Mouse (Mus musculus) embryonic fibroblast, embryonic 13.5 days (primary cell): ENCODE measurements at regions not wholly inside any gene's neighbourhood (a gene's known extent, or its start where the extent isn't known, plus 50 kb on each side); places are given as distances from the start of the nearest gene placed in this dataset.

ENCODE experiments used
- H3K27ac ChIP-seq: 2 replicates; pipeline ENCODE4 v1.5.1; 2012; ENCODE audit warnings: low read length, control low read depth, inconsistent platforms; ENCODE audit not compliant: insufficient read depth
- H3K4me1 ChIP-seq: 2 replicates; pipeline ENCODE4 v1.6.1; 2011; ENCODE audit warnings: low read length; ENCODE audit not compliant: control insufficient read depth, insufficient read depth
- H3K4me3 ChIP-seq: 2 replicates; pipeline ENCODE4 v1.5.1; 2011; ENCODE audit warnings: mild to moderate bottlenecking, control low read depth, low read length; ENCODE audit not compliant: insufficient read depth
- CTCF ChIP-seq: IDR thresholded peaks from 2 replicates; pipeline ENCODE4 v1.5.1; 2011; ENCODE audit warnings: mild to moderate bottlenecking, control low read depth, low read length, moderate library complexity, borderline replicate concordance; ENCODE audit not compliant: insufficient read depth
- POLR2A ChIP-seq: IDR thresholded peaks from 2 replicates; pipeline ENCODE4 v1.6.1; 2011; ENCODE audit warnings: low read depth, mild to moderate bottlenecking, control low read depth, low read length, moderate library complexity

DNA sequence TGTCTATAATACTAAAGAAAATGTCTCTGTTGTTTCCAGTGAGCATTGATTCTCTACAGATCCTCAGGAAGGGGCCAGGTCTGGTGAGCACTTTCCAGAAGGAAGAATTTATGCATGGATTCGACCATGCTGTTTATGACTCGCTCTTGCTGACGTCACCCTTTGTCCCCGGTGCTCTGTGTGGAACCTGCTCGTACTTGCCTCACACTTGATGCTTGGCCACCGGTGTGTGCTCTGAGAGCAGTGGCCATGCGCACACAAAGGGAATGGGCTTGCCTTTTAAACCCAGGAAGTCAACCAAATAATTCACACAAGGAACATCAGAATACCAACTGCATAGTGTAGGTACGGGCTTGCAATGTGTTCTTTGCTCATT is 79.5 kb upstream of the S1pr3 start:
- Histone ChIP-seq H3K4me1 (peaks cover 24% of the 10 kb centered on the region), H3K4me3 (no peak overlapping the region), H3K27ac (peak overlapping the region; percentile 66)
- TF ChIP-seq POLR2A (no peak), CTCF (no peak)

DNA sequence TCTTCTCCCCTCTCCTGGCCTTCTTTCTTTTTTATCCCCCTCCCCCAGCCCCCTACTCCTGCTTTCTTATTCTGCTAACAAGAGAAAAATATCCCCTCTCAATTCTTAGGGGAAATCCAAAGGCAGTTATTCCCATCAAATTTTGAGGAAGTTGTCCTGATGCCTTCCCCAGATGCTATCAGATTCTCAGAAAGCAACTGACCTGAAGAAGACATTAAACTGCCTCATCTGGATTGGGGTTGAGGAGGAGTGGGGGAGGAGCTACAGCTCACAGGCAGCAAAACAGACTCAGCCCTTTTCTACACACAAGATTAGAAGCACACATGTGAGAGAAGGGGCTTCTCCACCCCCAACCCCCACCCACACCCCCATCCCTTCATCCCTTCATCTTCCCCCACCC is 78.7 kb upstream of the S1pr3 start:
- no peak overlapping the region for H3K4me3 ChIP-seq
- TF ChIP-seq POLR2A, result no peak
- no peak for TF ChIP-seq CTCF
- H3K27ac ChIP-seq, result no peak overlapping the region
- H3K4me1 ChIP-seq, result peaks cover 26% of the 10 kb centered on the region

- TF ChIP-seq CTCF (no peak), POLR2A (peak; percentile 34; the same call in 1 of the 2 replicates)
- H3K27ac ChIP-seq, result peak overlapping the region; percentile 78
- H3K4me3 ChIP-seq, result no peak overlapping the region
- H3K4me1 ChIP-seq, result peaks cover 26% of the 10 kb centered on the region
Measured at GRCm38 (mm10) chr13:51332271-51332670, 76.2 kb upstream of the S1pr3 start.

DNA sequence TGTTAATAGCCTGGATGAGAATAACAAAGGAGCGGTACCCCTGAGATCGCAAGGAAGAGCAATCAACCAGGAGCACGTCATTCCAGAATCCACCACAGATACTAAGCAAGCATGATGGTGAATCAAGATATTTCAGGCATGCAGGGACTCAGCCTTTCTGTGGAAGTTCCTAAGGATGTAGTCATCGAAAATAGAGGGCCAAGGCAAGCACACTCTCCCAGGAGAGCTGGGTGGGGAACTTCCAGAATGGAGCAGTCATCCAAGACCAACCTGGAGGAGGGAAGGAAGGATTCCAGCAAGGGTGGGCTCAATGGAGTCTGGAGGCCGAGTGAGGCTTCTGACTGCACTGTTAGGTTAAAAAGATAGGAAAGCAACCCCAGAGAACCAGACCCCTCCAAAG is 75.0 kb upstream of the S1pr3 start:
- Histone ChIP-seq H3K27ac (peak overlapping the region; percentile 97), H3K4me3 (no peak overlapping the region), H3K4me1 (peaks cover 20% of the 10 kb centered on the region)
- TF ChIP-seq POLR2A, result no peak
- no peak for TF ChIP-seq CTCF

GRCm38 (mm10) chr13:51336726-51337125 is 71.7 kb upstream of the S1pr3 start:
- no peak overlapping the region for H3K27ac ChIP-seq
- no peak overlapping the region for H3K4me3 ChIP-seq
- TF ChIP-seq CTCF (no peak), POLR2A (no peak)
- peaks cover 14% of the 10 kb centered on the region for H3K4me1 ChIP-seq

- no peak for TF ChIP-seq POLR2A
- no peak for TF ChIP-seq CTCF
- Histone ChIP-seq H3K27ac (no peak overlapping the region), H3K4me3 (no peak overlapping the region), H3K4me1 (peaks cover 9% of the 10 kb centered on the region)
Measured at GRCm38 (mm10) chr13:51337931-51338330, 70.5 kb upstream of the S1pr3 start.

DNA sequence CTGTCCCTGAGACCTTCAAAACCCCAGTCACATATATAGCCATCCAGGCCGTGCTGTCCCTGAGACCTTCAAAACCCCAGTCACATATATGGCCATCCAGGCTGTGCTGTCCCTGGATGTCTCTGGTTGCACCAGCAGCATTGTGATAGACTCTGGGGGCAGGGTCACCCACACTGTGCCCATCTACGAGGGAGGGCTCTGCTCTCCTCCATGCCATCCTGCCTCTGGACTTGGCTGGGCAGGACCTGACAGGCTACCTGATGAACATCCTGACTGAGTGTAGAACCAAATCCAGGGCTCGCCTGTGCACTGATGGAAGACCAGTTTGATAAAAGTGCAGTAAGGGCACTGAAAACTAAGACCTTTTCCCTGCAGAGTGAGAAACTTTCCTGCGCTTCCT is 63.1 kb upstream of the S1pr3 start:
- peak overlapping the region; percentile 16; the same call in 1 of the 2 replicates for H3K27ac ChIP-seq
- H3K4me1 ChIP-seq, result 0 out of 2 replicates have a peak, but pooled peaks cover 3% of the 10 kb centered on the region
- no peak overlapping the region for H3K4me3 ChIP-seq
- TF ChIP-seq POLR2A (no peak), CTCF (no peak)

GRCm38 (mm10) chr13:51345839-51346550 is 62.4 kb upstream of the S1pr3 start:
- no peak for TF ChIP-seq CTCF
- Histone ChIP-seq H3K27ac (peak overlapping the region; percentile 16; the same call in 1 of the 2 replicates), H3K4me3 (no peak overlapping the region), H3K4me1 (0 out of 2 replicates have a peak, but pooled peaks cover 3% of the 10 kb centered on the region)

DNA sequence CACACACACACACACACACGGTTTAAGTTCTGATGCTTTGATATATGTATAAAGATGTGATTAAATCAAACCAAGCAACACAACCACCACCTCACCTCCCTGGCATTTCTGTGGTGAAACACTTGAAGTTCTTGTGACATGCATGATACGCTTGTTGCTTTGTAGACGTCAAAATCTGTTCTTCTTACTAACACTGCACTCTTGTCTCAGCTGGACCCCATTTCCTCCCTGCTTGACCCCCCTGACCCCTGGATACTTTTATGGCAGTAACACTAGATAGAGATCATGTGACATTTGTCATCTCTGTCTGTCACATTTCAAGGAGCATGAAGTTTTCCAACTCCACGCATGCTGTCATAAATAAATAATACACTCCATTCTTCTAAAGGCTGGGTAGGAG is 59.7 kb upstream of the S1pr3 start:
- H3K27ac ChIP-seq, result no peak overlapping the region

DNA sequence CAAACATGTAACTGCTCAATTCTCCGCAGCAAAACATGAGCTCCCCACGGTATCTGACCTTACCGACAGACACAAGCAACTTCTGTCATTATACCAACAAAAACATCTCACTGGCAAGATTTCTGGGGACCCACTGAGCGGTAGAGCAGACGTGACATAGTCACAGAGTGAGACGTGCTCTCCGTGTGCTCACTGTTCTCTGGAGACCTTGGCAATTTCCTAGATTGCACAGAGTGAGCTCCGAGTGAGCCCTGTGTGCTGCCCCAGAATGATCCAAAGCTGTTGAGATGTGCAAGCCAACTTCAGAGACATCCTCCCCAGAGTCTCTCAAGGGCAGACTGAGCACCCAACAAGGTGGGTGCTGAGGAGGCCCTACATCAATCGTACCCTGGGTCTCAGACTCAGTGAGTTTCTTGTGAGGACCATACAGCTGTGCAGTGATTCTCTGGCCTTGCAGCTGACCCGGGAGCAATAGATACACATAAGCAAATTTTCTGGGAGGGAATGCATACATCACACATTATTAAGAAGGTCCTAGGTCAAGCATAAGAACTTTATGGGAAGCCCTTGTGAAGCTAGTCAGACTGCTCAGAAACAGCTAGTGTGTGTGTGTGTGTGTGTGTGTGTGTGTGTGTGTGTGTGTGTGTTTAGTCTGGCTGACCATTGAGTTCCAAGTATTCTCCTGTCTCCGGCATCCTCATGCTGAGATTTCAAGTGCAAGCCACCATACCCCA is 58.5 kb upstream of the S1pr3 start:
- Histone ChIP-seq H3K27ac (no peak overlapping the region), H3K4me1 (0 out of 2 replicates have a peak, but pooled peaks cover 3% of the 10 kb centered on the region), H3K4me3 (no peak overlapping the region)
- no peak for TF ChIP-seq POLR2A

More for the DNA sequence above, 59.7 kb upstream of the S1pr3 start:
- TF ChIP-seq POLR2A (no peak), CTCF (no peak)
- Histone ChIP-seq H3K4me3 (no peak overlapping the region), H3K4me1 (0 out of 2 replicates have a peak, but pooled peaks cover 3% of the 10 kb centered on the region)

DNA sequence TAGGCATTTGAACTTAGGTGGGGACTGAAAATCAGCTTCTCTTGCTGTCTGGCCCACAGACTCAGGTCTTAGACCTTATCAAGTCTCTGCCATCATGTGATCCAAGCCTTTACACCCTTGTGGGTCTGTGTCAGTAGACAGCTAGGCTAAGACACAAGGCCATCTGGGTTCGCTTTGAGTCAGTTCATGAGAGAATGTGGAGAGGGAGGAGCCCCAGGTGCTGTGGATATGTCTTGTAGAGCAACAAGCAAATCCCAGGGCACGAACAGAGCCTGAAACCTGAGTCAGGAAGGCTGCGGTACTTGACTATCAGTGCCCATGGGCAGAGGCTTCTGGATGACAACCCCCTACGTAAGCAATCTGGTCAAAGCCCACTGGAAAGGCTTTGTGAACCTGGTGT is 55.6 kb upstream of the S1pr3 start:
- no peak overlapping the region for H3K4me3 ChIP-seq
- TF ChIP-seq CTCF (no peak), POLR2A (no peak)
- no peak overlapping the region for H3K27ac ChIP-seq
- no peaks in the 10 kb centered on the region for H3K4me1 ChIP-seq
